Mouse (Mus musculus): ENCODE measurements around the gene Ercc6l. TPM values are rescaled to one million over a fixed set of nuclear protein-coding genes. Genes with fewer than 3 reads are reported as not detected.

Gene Ercc6l
- polyA plus RNA-seq (2012; ENCODE audit: insufficient read depth, insufficient read length, missing spikeins) = 0.32 TPM in 1 of 2 replicates, not detected in the other

DNA sequence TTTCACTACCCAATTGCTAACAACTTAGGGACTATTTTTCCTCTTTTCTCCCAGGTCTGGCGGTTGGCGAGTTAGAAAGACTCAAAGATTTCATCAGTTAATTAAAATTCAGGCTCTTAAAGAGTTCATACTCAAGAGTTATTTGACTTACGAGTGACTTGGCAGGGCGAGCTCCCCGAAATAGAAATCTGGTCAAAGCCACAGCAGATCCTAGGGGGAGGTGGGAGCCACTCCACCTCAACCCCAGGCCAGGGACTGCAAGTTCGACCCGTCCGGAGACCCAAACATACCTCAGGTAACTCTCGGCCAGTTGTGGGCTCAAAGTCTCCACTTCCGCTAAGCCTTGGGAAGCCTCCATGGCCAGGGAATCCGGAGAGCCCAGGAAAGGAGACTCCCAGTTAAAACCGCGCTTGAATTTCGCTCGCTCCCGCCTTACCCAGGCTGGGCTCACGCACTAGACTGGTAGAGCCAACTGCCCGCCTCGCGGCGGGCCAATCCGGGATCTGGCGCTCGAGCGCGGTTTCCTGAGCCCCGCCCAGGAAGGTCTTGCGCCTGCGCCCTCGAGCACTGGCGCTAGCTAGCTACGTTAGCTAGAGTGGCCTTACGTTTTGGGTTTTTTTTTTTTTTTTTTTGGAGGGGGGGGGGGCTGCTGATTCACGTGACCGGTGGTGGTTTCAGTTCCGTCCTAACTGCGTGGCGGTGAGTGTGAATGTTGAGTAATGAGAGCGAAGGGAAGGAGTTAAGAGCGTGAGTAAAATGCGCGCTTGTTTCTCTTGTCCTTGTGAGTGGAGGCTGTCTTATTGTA, at the start of gene Ercc6l:
Ercc6l (minus strand) TSS at position 474 of the 805 bp plus-strand sequence.
- Histone ChIP-seq H3K4me3 (ENCODE audit: insufficient read depth, low read depth, low read length) (peak within 1 kb of the TSS; percentile 71), H3K4me1 (ENCODE audit: control insufficient read depth, insufficient read depth, insufficient read length, low read length) (no peaks in the 10 kb centered on the region), H3K27ac (replicated peaks; ENCODE audit: low read depth, low read length) (peak within 1 kb of the TSS; percentile 80)

DNA sequence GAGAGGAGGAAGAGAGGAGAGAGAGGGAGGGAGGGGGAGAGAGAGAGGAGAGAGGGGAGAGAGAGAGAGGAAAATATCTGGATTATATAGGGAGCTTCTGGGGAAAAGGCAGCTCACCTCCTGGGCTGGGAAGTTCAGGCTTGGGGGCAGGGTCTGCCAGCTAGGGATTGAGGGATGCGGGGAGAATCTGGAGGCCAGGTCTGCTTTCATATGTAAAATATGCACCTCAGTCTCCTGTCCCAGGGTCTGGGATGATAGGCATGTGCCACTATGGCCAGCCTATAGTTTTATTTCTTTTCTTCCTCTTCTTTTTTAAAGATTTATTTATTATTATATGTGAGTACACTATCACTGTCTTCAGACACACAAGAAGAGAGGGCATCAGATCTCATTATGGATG, 33.9 kb upstream of the Ercc6l start:
- no peak overlapping the region for H3K27ac ChIP-seq (replicated peaks; ENCODE audit: low read depth, low read length)
- H3K4me1 ChIP-seq (ENCODE audit: control insufficient read depth, insufficient read depth, insufficient read length, low read length) = no peaks in the 10 kb centered on the region
- no peak overlapping the region for H3K4me3 ChIP-seq (ENCODE audit: insufficient read depth, low read depth, low read length)

DNA sequence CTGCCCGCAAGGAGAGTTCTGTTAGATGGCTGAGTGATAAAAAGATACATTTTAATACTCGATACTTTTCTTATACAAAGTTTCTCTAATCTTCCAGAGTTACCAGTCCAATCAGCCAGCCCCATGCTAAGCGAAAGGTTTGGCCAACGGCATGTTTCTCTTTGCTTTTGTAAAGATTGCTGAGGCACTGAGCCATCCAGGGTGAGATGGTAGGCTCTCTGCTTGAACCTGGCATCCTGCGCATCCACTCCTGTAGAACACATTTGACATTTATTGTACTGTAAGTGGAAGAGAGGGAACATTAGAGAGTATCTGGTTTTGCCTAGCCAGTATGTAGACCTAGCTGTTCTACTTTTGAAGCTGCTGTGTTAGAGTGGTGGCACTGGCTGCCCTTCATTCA, 32.7 kb upstream of the Ercc6l start:
- H3K4me3 ChIP-seq (ENCODE audit: insufficient read depth, low read depth, low read length) = no peak overlapping the region
- no peak overlapping the region for H3K27ac ChIP-seq (replicated peaks; ENCODE audit: low read depth, low read length)
- no peaks in the 10 kb centered on the region for H3K4me1 ChIP-seq (ENCODE audit: control insufficient read depth, insufficient read depth, insufficient read length, low read length)

DNA sequence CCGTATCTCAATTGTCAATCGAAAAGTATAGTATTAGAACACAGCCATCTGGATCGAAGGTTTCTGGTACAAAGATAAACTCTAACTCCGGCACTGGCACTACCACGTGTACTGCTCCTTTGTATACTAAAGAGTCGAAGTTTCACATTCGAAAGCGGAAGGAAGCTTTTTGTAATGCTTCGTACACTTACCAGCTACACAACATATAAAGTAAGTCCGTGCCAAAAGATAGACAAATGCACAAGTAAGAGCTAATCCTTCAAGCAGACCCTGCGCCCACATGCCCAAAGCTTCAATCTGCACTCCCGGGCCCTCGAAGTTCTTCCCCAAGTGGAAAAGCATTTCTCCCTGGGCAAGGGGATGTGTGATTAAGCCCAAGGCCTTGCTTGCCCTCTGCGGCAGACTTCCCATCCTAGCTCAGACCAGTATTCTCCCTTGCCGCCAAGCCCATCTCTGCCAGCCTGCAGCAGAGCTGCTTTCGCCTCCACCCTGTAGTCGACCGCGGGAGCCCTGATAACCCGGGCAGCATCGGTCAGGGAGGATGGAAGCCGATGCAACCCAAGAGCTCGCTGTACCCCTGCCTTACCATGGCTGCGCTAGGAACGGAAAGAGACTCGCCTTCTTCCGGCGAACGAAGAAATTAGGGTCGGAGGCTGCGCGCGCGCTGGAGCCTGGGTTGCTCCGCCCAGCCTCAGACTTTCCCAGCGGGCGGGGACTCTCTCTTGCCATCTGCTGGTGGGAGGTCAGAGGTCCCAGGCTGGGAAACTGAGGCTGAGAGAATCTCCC, 32.0 kb upstream of the Ercc6l start, which contains the start of gene Rps4x:
Rps4x (minus strand) TSS at position 683 of the 786 bp plus-strand sequence.
- H3K4me3 ChIP-seq (ENCODE audit: insufficient read depth, low read depth, low read length) = peak within 1 kb of the TSS; percentile 82
- H3K4me1 ChIP-seq (ENCODE audit: control insufficient read depth, insufficient read depth, insufficient read length, low read length) = no peaks in the 10 kb centered on the region
- peak within 1 kb of the TSS; percentile 79 for H3K27ac ChIP-seq (replicated peaks; ENCODE audit: low read depth, low read length)

DNA sequence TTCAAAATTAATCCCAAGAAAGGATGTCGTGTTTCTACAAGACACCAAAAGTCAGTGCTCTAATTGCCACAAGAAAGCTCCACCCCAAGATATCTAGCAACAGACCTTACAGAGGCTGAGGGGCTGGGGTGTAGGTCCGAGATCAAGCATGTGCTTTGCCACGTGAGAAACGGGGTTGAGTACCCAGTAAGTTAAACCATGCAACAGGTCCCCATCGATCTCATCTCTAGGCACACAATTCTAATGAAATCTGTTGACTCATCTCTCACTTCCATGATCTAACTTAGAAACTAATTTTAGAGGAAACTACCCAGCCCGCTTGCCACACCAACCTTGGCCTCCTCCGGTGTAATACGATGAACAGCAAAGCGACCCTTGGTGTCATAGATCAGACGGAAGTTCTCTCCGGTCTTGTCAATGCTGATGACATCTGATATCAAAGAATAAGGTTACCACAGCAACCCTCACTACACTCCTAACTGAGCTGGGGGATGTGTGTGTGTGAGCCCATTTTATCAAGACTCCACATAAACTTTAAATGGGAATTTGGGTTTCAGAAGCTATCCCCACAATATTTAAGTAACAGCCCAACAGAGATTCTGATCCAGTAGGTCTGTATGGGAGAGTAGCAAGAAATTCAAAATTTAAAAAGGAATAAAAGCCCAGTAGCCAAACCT, 30.3 kb upstream of the Ercc6l start:
- H3K4me1 ChIP-seq (ENCODE audit: control insufficient read depth, insufficient read depth, insufficient read length, low read length) = no peaks in the 10 kb centered on the region
- H3K4me3 ChIP-seq (ENCODE audit: insufficient read depth, low read depth, low read length) = no peak overlapping the region
- H3K27ac ChIP-seq (replicated peaks; ENCODE audit: low read depth, low read length) = no peak overlapping the region

DNA sequence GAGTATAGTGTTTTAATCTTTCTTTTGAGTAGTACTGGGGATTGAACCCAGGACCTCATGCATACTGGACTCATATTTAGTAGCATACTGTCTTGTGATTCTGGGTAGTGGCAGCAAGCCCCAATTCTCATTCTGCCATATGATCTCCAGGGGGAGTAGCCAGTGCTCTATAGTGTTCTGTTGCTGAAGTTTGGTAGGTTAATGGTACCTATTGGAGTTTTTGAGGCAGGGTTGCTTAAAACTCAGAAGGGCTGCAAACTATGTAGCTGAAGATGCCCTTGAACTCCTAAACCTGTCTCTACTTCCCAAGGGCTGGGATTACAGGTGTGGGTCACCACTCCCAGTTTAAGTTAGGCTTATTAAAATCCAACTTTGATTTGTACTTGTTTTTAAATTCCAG, 25.7 kb upstream of the Ercc6l start:
- Histone ChIP-seq H3K4me3 (ENCODE audit: insufficient read depth, low read depth, low read length) (no peak overlapping the region), H3K4me1 (ENCODE audit: control insufficient read depth, insufficient read depth, insufficient read length, low read length) (no peaks in the 10 kb centered on the region), H3K27ac (replicated peaks; ENCODE audit: low read depth, low read length) (no peak overlapping the region)

DNA sequence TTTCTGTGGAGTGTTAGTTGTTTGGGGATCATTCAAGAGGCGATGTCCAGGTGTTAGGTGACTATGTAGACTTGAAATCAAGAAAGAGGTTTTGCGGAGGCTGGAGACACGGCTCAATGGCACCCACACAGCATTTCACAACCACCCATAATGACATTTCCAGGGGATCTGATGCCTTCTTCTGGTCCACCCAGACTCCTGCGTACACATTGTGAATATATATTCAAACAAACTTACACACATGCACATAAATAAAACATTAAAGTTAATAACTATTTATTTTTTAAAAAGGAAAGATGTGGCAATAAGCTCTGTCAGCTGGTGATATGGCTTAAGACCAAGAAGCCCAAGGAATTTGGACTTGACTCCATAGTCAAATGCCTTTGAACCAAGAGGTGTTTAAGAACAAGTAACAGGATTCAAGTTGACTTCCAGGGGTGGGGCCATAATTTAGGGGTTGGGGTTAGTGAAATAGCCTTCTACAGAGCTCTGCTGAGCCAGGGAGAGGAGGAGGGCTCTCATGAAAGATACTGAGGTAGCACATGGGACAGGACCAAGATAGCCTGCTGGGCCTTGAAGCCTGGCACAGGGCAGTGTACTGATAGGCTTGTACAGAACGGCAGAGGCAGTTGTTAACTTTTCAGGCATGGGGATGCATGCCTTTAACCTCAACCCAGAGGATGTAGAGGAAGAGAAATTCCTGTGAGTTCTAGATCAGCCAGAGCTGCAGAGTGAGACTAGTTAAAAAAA, 18.8 kb upstream of the Ercc6l start:
- no peak overlapping the region for H3K4me3 ChIP-seq (ENCODE audit: insufficient read depth, low read depth, low read length)
- H3K4me1 ChIP-seq (ENCODE audit: control insufficient read depth, insufficient read depth, insufficient read length, low read length) = no peaks in the 10 kb centered on the region
- no peak overlapping the region for H3K27ac ChIP-seq (replicated peaks; ENCODE audit: low read depth, low read length)

DNA sequence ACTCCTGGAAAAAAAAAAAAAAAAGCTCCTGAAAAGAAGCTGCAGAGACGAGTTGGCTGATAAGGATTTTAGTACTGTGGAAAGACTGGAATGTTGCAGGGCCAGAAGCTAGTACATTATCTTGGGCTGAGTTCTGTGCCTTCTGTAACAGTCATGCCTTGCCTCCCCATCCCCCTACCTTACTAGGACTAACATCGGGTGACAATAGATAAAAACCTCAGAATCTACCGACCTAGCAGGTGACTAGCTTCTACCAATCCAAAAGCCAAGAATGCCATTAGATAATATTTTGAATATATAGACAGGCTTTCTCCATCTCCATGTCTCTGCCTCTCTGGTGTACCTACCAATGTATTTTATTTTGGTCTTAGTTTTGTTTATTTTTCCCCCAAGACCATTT, 14.0 kb upstream of the Ercc6l start:
- H3K27ac ChIP-seq (replicated peaks; ENCODE audit: low read depth, low read length) = no peak overlapping the region
- no peaks in the 10 kb centered on the region for H3K4me1 ChIP-seq (ENCODE audit: control insufficient read depth, insufficient read depth, insufficient read length, low read length)
- H3K4me3 ChIP-seq (ENCODE audit: insufficient read depth, low read depth, low read length) = no peak overlapping the region

DNA sequence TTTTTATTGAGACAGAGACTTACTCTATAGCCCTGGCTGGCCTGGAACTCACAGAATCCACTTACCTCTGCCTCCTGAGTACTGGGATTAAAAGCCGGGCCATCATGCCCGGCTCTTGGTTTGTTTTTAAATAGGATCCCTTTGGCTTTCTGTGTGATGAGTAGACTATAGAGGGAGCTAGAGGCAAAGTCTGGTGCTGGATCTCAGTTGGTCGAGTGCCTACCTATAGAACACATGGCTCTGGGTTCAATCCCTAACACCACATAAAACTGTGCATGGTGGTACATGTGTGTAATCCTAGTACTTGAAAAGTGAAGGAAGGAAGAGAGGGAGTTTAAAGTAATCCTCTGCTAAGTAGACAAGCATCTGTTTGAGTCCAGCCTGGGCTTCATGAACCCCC, 13.2 kb upstream of the Ercc6l start:
- no peaks in the 10 kb centered on the region for H3K4me1 ChIP-seq (ENCODE audit: control insufficient read depth, insufficient read depth, insufficient read length, low read length)
- no peak overlapping the region for H3K27ac ChIP-seq (replicated peaks; ENCODE audit: low read depth, low read length)
- no peak overlapping the region for H3K4me3 ChIP-seq (ENCODE audit: insufficient read depth, low read depth, low read length)

DNA sequence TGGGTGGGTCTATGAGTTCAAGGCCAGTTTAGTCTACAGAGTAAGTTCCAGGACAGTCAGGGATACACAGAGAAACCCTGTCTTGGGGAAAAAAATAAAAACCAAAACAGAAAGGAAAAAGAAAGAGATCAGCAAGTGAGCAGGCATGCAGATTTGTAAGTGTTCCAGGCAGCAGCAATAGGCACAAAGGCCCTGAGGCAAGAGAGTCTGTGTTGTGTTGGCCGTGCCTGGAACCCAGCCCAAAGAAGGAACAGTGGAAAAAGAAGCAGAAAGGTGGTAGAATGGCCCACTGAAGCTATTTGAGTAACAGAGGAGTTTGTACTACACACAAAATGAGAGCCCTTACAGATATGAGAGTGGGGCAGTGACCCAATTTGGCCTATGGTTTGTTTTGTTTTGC, 12.8 kb upstream of the Ercc6l start:
- Histone ChIP-seq H3K27ac (replicated peaks; ENCODE audit: low read depth, low read length) (no peak overlapping the region), H3K4me3 (ENCODE audit: insufficient read depth, low read depth, low read length) (no peak overlapping the region), H3K4me1 (ENCODE audit: control insufficient read depth, insufficient read depth, insufficient read length, low read length) (no peaks in the 10 kb centered on the region)

DNA sequence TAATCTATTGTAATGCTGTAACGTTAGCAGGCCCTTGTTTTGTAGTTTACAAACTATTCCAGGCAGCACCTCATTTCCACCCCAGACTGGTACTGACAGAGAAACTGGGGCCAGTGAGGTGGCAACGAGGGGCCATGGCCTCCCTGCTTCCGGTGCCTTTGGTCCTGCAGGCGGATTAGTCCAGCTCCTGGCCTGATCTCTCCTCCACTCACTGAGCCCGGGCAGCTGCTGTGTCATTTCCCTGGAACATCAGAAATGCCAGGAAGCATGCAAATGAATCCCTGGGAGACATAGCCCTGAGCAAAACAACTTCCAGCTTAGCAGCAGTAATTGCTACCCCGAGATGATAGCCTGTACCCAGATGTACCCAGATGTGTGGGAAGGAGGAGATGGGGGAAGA, 10.1 kb upstream of the Ercc6l start:
- Histone ChIP-seq H3K4me3 (ENCODE audit: insufficient read depth, low read depth, low read length) (no peak overlapping the region), H3K27ac (replicated peaks; ENCODE audit: low read depth, low read length) (no peak overlapping the region), H3K4me1 (ENCODE audit: control insufficient read depth, insufficient read depth, insufficient read length, low read length) (no peaks in the 10 kb centered on the region)

DNA sequence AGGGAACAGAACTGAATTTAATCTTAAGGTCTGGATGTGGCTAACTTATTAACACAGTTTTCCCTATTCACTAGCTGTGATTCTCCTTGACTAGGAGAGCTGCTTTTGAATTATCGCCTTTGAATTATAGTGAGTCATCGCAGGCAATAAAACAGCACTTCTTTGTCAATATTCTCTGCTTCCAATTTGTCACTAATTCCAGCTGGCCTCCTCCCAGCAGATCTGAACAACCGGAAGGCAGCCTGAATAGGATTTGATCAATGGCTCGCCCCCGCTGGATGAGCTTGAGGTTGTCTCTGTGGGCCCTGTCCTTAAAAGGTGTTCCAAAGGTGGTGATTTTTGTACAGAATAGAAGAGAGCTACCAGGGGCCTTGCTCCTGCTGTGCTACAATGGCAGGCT, 9.6 kb upstream of the Ercc6l start:
- no peak overlapping the region for H3K4me3 ChIP-seq (ENCODE audit: insufficient read depth, low read depth, low read length)
- H3K27ac ChIP-seq (replicated peaks; ENCODE audit: low read depth, low read length) = no peak overlapping the region

DNA sequence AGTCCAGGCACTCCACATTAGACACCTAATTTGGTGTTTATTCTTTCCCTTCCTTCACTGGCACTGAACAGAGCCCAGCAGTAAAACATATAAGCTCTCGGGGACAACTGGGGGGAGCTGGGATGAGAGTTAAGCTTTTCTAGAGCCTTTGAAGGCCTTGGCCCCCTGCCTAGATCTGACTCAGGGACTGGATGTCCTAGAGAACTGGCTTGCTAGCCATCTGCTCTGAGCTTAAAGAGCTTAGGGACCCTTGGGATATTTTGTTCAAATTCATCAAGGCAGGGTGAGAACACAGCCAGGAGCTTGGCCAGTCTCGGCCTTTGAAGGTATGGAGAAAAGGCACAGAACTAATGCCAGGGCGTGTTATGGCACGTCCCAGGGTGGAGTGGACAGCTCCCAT, 6.6 kb upstream of the Ercc6l start:
- H3K4me3 ChIP-seq (ENCODE audit: insufficient read depth, low read depth, low read length) = no peak overlapping the region
- no peak overlapping the region for H3K27ac ChIP-seq (replicated peaks; ENCODE audit: low read depth, low read length)
- H3K4me1 ChIP-seq (ENCODE audit: control insufficient read depth, insufficient read depth, insufficient read length, low read length) = no peaks in the 10 kb centered on the region

More for the DNA sequence above, 9.6 kb upstream of the Ercc6l start:
- H3K4me1 ChIP-seq (ENCODE audit: control insufficient read depth, insufficient read depth, insufficient read length, low read length) = no peaks in the 10 kb centered on the region

DNA sequence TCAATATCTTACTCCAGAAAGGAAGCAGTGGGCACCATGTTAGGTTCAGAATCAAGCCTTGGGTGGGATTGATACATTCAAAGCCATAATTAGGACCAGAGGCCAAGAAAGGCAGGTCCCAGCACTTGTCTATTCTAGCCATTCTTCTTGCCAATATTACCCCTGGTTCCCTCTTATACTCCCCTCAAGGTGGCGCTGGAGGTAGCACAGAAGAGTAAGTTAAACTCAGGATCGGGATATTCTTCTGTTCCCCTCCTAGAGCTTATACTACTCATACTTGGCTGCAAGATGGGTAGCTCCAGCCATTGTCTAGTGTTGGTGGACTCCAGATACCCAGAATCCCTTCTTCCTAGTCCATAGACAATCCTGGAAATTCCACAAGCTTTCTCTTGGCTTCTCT, 6.2 kb upstream of the Ercc6l start:
- no peak overlapping the region for H3K4me3 ChIP-seq (ENCODE audit: insufficient read depth, low read depth, low read length)
- no peaks in the 10 kb centered on the region for H3K4me1 ChIP-seq (ENCODE audit: control insufficient read depth, insufficient read depth, insufficient read length, low read length)
- no peak overlapping the region for H3K27ac ChIP-seq (replicated peaks; ENCODE audit: low read depth, low read length)

DNA sequence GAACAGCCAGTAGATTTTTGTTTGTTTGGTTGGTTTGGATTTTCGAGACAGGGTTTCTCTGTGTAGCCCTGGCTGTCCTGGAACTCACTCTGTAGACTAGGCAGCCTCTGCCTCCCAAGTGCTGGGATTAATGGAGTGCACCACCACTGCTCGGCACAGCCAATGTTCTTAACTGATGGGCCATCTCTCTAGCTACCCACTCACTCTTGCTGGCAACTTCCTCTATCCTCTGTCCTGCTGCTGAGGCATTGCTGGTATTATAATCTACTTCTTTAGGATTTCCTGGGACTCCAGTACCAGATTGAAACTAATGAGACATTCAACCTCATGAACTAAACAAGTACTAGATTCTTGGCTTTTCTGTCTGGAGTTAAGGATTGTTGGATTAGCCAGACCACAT, 3.6 kb upstream of the Ercc6l start:
- Histone ChIP-seq H3K4me3 (ENCODE audit: insufficient read depth, low read depth, low read length) (no peak overlapping the region), H3K27ac (replicated peaks; ENCODE audit: low read depth, low read length) (no peak overlapping the region), H3K4me1 (ENCODE audit: control insufficient read depth, insufficient read depth, insufficient read length, low read length) (no peaks in the 10 kb centered on the region)

Measured in brown adipose tissue, adult 24 weeks (tissue).